Mouse (Mus musculus): ENCODE measurements at regions not wholly inside any gene's neighbourhood (a gene's known extent, or its start where the extent isn't known, plus 50 kb on each side); places are given as distances from the start of the nearest gene placed in this dataset.

- Histone ChIP-seq H3K4me3 (ENCODE audit: low read depth, low read length) (no peak overlapping the region), H3K9me3 (replicated peaks) (no peaks in the 10 kb centered on the region), H3K27me3 (ENCODE audit: insufficient read depth, low read length) (no peaks in the 10 kb centered on the region), H3K36me3 (replicated peaks) (no peaks in the 10 kb centered on the region), H3K4me1 (ENCODE audit: insufficient read depth, low read depth, low read length) (no peaks in the 10 kb centered on the region)
- TF ChIP-seq CTCF (IDR thresholded peaks at IDR 0.05; ENCODE audit: low read depth, low read length): no peak
- TF ChIP-seq GATA1 (IDR thresholded peaks at IDR 0.05; ENCODE audit: borderline replicate concordance, low read length): no peak
- no peak for TF ChIP-seq POLR2AphosphoS5 (IDR thresholded peaks at IDR 0.05; ENCODE audit: insufficient replicate concordance, low read depth, low read length)
- no peak for TF ChIP-seq TAL1 (conservative IDR thresholded peaks at IDR 0.05; ENCODE audit: low read depth, low read length)
- TF ChIP-seq GATA2 (IDR thresholded peaks at IDR 0.05; ENCODE audit: borderline replicate concordance, low read depth, low read length): no peak
- DNase-seq (ENCODE audit: low spot score): no peak
- no peak for ATAC-seq (ENCODE audit: extremely low read depth, insufficient number of reproducible peaks, low FRiP score, poor library complexity, severe bottlenecking)
These were observed 96.4 kb upstream of the Noct start for GRCm38 (mm10) chr3:51127875-51128274.

DNA sequence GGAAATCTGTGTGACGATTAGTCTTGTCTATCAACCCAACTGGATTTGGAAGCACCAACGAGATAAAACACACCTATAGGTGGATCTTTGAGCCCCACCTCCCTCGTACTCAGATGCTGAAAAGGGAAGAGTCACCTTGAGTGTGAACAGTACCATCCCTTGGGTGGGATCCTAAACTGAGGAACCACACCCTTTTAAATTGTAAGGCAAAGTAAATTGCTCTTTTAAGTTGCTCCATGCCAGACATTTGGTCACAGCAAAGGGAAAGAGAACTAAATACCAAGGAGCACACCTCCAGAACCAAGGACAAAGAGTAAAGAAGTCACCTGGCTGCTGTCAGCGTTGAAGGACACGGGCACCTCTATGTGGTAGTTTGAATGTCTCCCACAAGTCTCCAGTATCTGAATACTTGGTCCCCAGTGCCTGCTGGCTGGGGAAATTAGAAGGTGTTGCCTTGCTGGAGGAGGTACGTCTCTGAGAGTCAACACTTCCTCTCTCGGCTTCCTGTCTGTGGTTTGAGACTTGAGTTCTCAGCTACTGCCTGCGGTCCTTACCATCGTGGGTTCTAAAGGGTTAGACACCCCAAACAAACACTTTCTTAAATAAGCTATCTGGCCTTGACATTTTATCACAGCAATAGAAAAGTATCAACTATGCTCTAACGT is 95.6 kb upstream of the Noct start:
- H3K9me3 ChIP-seq (replicated peaks): no peaks in the 10 kb centered on the region
- TF ChIP-seq POLR2AphosphoS5 (IDR thresholded peaks at IDR 0.05; ENCODE audit: insufficient replicate concordance, low read depth, low read length): no peak
- TF ChIP-seq GATA1 (IDR thresholded peaks at IDR 0.05; ENCODE audit: borderline replicate concordance, low read length): no peak
- no peak for TF ChIP-seq TAL1 (conservative IDR thresholded peaks at IDR 0.05; ENCODE audit: low read depth, low read length)
- no peak for TF ChIP-seq CTCF (IDR thresholded peaks at IDR 0.05; ENCODE audit: low read depth, low read length)
- TF ChIP-seq GATA2 (IDR thresholded peaks at IDR 0.05; ENCODE audit: borderline replicate concordance, low read depth, low read length): no peak
- H3K36me3 ChIP-seq (replicated peaks): no peaks in the 10 kb centered on the region
- no peaks in the 10 kb centered on the region for H3K4me1 ChIP-seq (ENCODE audit: insufficient read depth, low read depth, low read length)
- no peak overlapping the region for H3K4me3 ChIP-seq (ENCODE audit: low read depth, low read length)
- ATAC-seq (ENCODE audit: extremely low read depth, insufficient number of reproducible peaks, low FRiP score, poor library complexity, severe bottlenecking) (no peak), DNase-seq (ENCODE audit: low spot score) (no peak)
- no peaks in the 10 kb centered on the region for H3K27me3 ChIP-seq (ENCODE audit: insufficient read depth, low read length)

- DNase-seq (ENCODE audit: low spot score) (no peak), ATAC-seq (ENCODE audit: extremely low read depth, insufficient number of reproducible peaks, low FRiP score, poor library complexity, severe bottlenecking) (no peak)
- no peaks in the 10 kb centered on the region for H3K9me3 ChIP-seq (replicated peaks)
- TF ChIP-seq TAL1 (conservative IDR thresholded peaks at IDR 0.05; ENCODE audit: low read depth, low read length) (no peak), CTCF (IDR thresholded peaks at IDR 0.05; ENCODE audit: low read depth, low read length) (no peak), POLR2AphosphoS5 (IDR thresholded peaks at IDR 0.05; ENCODE audit: insufficient replicate concordance, low read depth, low read length) (no peak), GATA1 (IDR thresholded peaks at IDR 0.05; ENCODE audit: borderline replicate concordance, low read length) (no peak), GATA2 (IDR thresholded peaks at IDR 0.05; ENCODE audit: borderline replicate concordance, low read depth, low read length) (no peak)
- H3K27me3 ChIP-seq (ENCODE audit: insufficient read depth, low read length): no peaks in the 10 kb centered on the region
- no peaks in the 10 kb centered on the region for H3K4me1 ChIP-seq (ENCODE audit: insufficient read depth, low read depth, low read length)
- no peaks in the 10 kb centered on the region for H3K36me3 ChIP-seq (replicated peaks)
- H3K4me3 ChIP-seq (ENCODE audit: low read depth, low read length): no peak overlapping the region
These were observed 93.5 kb upstream of the Noct start for GRCm38 (mm10) chr3:51130709-51131108.

DNA sequence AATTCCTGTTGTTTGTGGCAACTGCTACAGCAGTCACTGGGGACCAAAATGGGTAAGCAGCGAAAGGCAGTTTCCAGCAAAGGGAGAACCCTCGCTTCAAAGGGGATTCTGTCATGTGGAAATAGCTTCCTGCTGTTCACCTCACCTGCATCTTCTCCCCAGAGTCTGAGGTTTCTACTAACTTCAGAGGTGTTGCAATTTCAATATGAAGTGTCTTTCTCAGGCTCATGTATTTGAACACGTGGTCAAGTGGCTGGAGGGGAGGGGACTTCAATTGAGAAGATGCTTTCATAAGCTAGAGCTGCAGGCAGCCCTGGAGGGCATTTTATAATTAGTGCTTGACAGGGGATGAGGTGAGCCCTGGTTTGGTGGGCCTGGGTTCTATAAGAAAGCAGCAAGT is 92.9 kb upstream of the Noct start:
- Histone ChIP-seq H3K4me1 (ENCODE audit: insufficient read depth, low read depth, low read length) (no peaks in the 10 kb centered on the region), H3K9me3 (replicated peaks) (no peaks in the 10 kb centered on the region), H3K27me3 (ENCODE audit: insufficient read depth, low read length) (no peaks in the 10 kb centered on the region), H3K4me3 (ENCODE audit: low read depth, low read length) (no peak overlapping the region), H3K36me3 (replicated peaks) (no peaks in the 10 kb centered on the region)
- DNase-seq (ENCODE audit: low spot score) (no peak), ATAC-seq (ENCODE audit: extremely low read depth, insufficient number of reproducible peaks, low FRiP score, poor library complexity, severe bottlenecking) (no peak)
- no peak for TF ChIP-seq GATA2 (IDR thresholded peaks at IDR 0.05; ENCODE audit: borderline replicate concordance, low read depth, low read length)
- no peak for TF ChIP-seq POLR2AphosphoS5 (IDR thresholded peaks at IDR 0.05; ENCODE audit: insufficient replicate concordance, low read depth, low read length)
- no peak for TF ChIP-seq CTCF (IDR thresholded peaks at IDR 0.05; ENCODE audit: low read depth, low read length)
- no peak for TF ChIP-seq TAL1 (conservative IDR thresholded peaks at IDR 0.05; ENCODE audit: low read depth, low read length)
- no peak for TF ChIP-seq GATA1 (IDR thresholded peaks at IDR 0.05; ENCODE audit: borderline replicate concordance, low read length)

GRCm38 (mm10) chr3:51132736-51133135 is 91.5 kb upstream of the Noct start:
- ATAC-seq (ENCODE audit: extremely low read depth, insufficient number of reproducible peaks, low FRiP score, poor library complexity, severe bottlenecking) (no peak), DNase-seq (ENCODE audit: low spot score) (no peak)
- no peaks in the 10 kb centered on the region for H3K4me1 ChIP-seq (ENCODE audit: insufficient read depth, low read depth, low read length)
- H3K4me3 ChIP-seq (ENCODE audit: low read depth, low read length): no peak overlapping the region
- no peaks in the 10 kb centered on the region for H3K36me3 ChIP-seq (replicated peaks)
- TF ChIP-seq GATA1 (IDR thresholded peaks at IDR 0.05; ENCODE audit: borderline replicate concordance, low read length) (no peak), GATA2 (IDR thresholded peaks at IDR 0.05; ENCODE audit: borderline replicate concordance, low read depth, low read length) (no peak), CTCF (IDR thresholded peaks at IDR 0.05; ENCODE audit: low read depth, low read length) (no peak), POLR2AphosphoS5 (IDR thresholded peaks at IDR 0.05; ENCODE audit: insufficient replicate concordance, low read depth, low read length) (no peak), TAL1 (conservative IDR thresholded peaks at IDR 0.05; ENCODE audit: low read depth, low read length) (no peak)
- H3K27me3 ChIP-seq (ENCODE audit: insufficient read depth, low read length): no peaks in the 10 kb centered on the region
- no peaks in the 10 kb centered on the region for H3K9me3 ChIP-seq (replicated peaks)

- DNase-seq (ENCODE audit: low spot score): no peak
- Histone ChIP-seq H3K4me3 (ENCODE audit: low read depth, low read length) (no peak overlapping the region), H3K4me1 (ENCODE audit: insufficient read depth, low read depth, low read length) (no peaks in the 10 kb centered on the region), H3K36me3 (replicated peaks) (no peaks in the 10 kb centered on the region), H3K9me3 (replicated peaks) (no peaks in the 10 kb centered on the region), H3K27me3 (ENCODE audit: insufficient read depth, low read length) (no peaks in the 10 kb centered on the region)
- no peak for ATAC-seq (ENCODE audit: extremely low read depth, insufficient number of reproducible peaks, low FRiP score, poor library complexity, severe bottlenecking)
- TF ChIP-seq TAL1 (conservative IDR thresholded peaks at IDR 0.05; ENCODE audit: low read depth, low read length) (no peak), GATA1 (IDR thresholded peaks at IDR 0.05; ENCODE audit: borderline replicate concordance, low read length) (no peak), POLR2AphosphoS5 (IDR thresholded peaks at IDR 0.05; ENCODE audit: insufficient replicate concordance, low read depth, low read length) (no peak), GATA2 (IDR thresholded peaks at IDR 0.05; ENCODE audit: borderline replicate concordance, low read depth, low read length) (no peak), CTCF (IDR thresholded peaks at IDR 0.05; ENCODE audit: low read depth, low read length) (no peak)
These were observed 88.7 kb upstream of the Noct start for GRCm38 (mm10) chr3:51135581-51135980.
